Mouse (Mus musculus) T-helper 17 cell (primary cell): ENCODE data around the gene Map3k5.

Source experiments
- in situ Hi-C, 2 experiments: fragments of 300-600 bp; cut with MboI, MseI; formaldehyde crosslinking; loops; 1 replicate in 1 of 2; 2 replicates in 1 of 2; pipeline ENCODE4 v1.15.1; 2025; ENCODE audit warnings: high pct_unique_total_duplicates in 2 of 2

Gene Map3k5

GRCm38 (mm10) chr10:19934384-19935294 lies at the start of gene Map3k5:
Gene Map3k5 (plus strand): TSS chr10:19934472.
- in situ Hi-C loops = loop anchor here (5.0 kb wide), 2 partner anchors 43 to 138 kb away; no protein-coding TSS in a partner anchor

GRCm38 (mm10) chr10:19886249-19886648 lies 48.0 kb upstream of the Map3k5 start:
- in situ Hi-C loops = no loop called here

- in situ Hi-C loops = loop anchor here (5.0 kb wide), 2 partner anchors 183 to 188 kb away; no protein-coding TSS in a partner anchor
Observed at GRCm38 (mm10) chr10:19889908-19890307, 44.4 kb upstream of the Map3k5 start.

DNA sequence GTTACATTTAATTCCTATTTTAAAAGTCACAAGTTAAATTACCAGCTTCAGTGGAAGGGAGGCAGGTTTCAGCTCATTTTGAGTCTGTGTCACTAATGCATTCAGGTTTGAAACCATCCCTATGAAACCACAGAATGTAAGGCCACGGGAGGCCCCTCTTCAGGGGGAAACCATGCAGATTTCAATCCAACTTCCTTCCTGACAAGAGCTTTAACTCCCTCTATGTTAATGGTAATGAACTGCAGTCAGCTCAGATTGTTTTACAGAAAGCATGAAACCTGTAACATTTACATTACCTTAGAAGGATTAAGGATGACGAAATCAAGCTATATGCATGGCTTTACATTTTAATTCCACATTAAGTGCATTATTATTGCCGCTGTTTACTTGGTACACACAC lies 42.6 kb upstream of the Map3k5 start:
- in situ Hi-C loops = loop anchor here (5.0 kb wide), 2 partner anchors 184 to 189 kb away; no protein-coding TSS in a partner anchor

- in situ Hi-C loops = loop anchor here (5.0 kb wide), 2 partner anchors 186 to 191 kb away; no protein-coding TSS in a partner anchor
Observed at GRCm38 (mm10) chr10:19893146-19893545, 41.1 kb upstream of the Map3k5 start.

GRCm38 (mm10) chr10:19893976-19894375 lies 40.3 kb upstream of the Map3k5 start:
- in situ Hi-C loops = loop anchor here (5.0 kb wide), 2 partner anchors 187 to 192 kb away; no protein-coding TSS in a partner anchor

GRCm38 (mm10) chr10:19900191-19900590 lies 34.1 kb upstream of the Map3k5 start:
- in situ Hi-C loops = no loop called here

- in situ Hi-C loops = no loop called here
Observed at GRCm38 (mm10) chr10:19901992-19902391, 32.3 kb upstream of the Map3k5 start.

DNA sequence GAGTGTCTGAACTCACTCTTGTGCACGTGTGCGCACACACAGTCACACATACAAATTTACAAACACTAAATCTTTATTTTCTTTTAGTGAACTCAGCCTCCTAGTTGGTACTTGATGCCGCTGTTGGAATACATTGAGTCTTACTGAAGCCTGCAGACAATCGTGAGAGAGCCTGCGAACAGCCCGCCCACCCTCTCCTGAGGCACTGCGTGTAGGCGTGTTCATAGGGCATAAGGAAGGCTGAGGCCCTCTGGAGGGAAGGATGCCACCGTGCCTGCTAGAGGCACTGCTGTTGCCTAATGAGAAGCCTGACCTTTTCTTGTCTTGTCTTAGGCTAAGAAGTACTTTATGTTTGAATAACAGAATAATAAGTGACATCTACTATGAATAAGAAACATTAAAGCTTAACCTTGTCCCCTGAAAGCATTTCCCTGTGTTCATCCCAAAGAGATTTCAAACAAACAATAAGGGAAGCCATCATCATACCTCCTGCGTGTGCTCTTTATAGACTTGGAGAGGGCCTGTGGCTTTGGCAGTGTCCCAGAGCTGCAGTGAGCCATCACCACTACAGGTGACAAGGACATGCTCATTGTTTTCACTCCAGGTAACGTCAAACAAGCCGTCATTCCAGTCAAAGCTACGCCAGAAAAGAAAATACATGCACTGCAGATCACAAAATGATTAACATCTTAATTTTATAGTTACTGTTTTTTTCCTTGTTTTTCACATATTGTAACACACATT lies 30.0 kb upstream of the Map3k5 start:
- in situ Hi-C loops = no loop called here

GRCm38 (mm10) chr10:19907246-19907804 lies 26.9 kb upstream of the Map3k5 start, which contains the start of gene Pex7:
Gene Pex7 (minus strand): TSS chr10:19907689.
- in situ Hi-C loops = no loop called here

DNA sequence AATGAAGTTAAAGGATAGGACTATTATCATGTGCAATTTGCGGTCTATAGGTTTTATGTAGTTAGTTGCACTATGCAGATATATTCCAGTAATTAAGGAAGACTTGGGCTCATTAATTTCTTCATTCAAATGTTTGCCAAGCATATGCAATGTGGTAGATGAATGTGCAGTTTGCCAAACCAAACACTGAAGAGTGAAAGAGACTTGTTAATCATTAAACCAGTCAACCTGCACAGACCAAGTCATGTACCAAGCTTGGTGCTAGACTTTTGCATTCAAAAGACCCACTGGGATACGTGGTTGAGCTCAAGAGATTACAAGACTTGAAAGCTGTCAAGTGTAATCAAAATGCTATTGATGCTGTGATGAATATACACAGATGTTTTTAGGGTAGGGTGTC lies 26.2 kb upstream of the Map3k5 start:
- in situ Hi-C loops = no loop called here

DNA sequence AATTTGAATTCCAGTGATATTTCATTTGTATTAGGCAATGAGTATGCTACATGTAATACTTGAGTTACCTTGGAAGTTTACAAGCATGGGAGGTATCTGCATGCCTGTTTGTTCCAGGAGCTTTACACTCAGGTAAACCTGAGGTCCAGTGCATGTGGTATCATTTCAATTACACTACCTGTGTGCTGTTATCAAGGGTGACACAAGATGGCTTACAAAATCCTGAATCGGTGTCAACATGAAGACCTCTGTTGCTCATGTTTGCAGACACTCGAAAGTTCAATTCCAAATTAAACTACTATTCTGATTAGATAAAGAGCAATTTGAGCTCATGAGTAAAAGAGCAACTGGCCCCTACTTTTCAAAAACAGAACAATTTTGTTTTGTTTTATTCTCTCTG lies 23.8 kb upstream of the Map3k5 start:
- in situ Hi-C loops = loop anchor here in 1 of 2 experiments (10.0 kb wide), 1 partner anchor 154 kb away; no protein-coding TSS in a partner anchor

DNA sequence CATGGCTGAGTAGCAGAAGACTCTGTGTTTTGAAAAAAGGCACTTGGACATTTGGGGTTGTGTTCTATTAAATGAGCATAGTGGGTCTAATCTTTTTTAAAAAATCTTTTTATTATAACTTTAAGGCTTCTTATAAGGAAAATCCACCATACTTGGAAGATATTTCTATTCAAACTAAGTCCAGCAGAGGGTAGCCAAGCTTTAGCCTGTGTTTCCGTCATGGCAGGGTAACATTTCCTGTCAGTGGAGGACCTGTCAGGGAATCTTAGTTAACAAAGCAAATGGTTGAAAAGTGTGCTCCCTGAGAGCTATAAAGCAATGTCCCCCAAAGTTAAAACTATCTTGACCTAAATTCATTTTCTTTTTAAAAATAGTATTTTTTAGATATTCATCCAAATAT lies 22.7 kb upstream of the Map3k5 start:
- in situ Hi-C loops = loop anchor here in 1 of 2 experiments (10.0 kb wide), 1 partner anchor 153 kb away; no protein-coding TSS in a partner anchor

- in situ Hi-C loops = loop anchor here in 1 of 2 experiments (10.0 kb wide), 1 partner anchor 151 kb away; no protein-coding TSS in a partner anchor
Observed at GRCm38 (mm10) chr10:19913806-19914205, 20.5 kb upstream of the Map3k5 start.

DNA sequence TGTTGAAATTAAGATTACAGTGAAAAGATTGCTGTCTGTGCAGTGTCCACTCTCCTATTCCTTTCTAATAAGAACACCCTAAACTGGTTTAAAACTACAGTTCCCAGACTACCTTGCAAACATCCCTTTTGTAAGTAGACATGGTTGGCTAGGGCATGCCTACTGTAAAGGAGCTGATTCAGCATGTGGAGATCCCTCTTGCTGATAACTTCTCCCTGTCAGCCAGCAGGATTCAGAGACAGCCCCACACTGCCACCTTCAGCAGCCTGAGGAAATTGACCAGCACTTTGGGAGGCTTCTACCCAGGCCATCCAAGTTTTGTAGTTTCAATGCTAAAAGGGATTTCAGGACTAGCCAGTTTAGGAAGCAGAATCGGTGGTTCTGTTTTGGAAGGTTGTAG lies 19.0 kb upstream of the Map3k5 start:
- in situ Hi-C loops = loop anchor here in 1 of 2 experiments (10.0 kb wide), 1 partner anchor 150 kb away; no protein-coding TSS in a partner anchor

DNA sequence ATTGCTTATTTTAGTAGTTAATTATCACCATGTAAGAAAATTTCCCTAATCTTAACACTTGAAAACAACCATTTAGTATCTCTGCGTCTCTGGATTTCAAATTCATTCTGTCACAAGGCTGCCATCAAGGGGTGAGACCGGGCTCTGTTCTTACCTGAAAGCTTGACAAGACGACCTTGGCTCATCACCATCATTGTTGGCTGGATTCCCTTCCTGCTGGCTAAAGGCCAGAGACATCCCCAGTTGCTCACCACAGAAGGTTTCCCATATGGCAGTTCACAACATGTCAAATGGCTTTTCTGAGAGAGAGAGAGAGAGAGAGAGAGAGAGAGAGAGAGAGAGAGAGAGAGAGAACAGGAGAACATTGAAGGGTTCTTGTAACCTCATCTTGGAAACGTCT lies 11.9 kb upstream of the Map3k5 start:
- in situ Hi-C loops = no loop called here

- in situ Hi-C loops = no loop called here
Observed at GRCm38 (mm10) chr10:19924256-19924655, 10.0 kb upstream of the Map3k5 start.

DNA sequence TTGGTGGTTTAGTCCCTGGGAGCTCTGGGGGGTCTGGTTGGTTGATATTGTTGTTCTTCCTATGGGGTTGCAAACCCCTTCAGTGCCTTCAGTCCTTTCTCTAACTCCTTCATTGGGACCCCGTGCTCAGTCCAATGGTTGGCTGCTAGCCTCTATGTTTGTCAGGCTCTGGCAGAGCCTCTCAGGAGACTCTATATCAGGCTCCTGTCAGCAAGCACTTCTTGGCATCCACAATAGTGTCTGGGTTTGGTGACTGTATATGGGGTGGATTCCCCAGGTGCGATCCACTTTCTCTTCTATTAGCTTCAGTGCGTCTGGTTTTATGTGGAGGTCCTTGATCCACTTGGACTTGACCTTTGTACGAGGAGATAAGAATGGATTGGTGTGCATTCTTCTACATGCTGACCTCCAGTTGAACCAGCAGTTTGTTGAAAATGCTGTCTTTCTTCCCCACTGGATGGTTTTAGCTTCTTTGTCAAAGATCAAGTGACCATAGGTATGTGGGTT lies 7.8 kb upstream of the Map3k5 start:
- in situ Hi-C loops = loop anchor here in 1 of 2 experiments (5.0 kb wide), 1 partner anchor 96 kb away; no protein-coding TSS in a partner anchor

DNA sequence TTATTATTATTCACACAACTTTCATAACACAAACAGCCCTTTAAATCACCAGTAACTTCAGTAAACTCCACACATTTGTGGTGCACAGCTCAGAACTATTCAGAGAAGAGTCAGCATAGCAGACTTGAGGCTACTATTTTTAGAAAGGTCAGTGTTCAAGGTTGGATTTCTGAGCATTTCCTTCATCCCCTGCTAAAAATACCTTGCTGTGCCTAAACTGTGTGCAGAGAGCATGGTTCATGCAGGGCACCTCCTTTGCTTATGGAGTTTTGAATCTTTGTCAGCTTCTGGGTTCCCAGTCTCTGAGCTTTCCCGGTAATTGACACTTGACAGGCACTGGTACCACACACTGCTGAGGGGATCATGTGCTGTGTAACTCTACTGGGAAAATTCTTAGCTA lies 6.1 kb upstream of the Map3k5 start:
- in situ Hi-C loops = loop anchor here in 1 of 2 experiments (5.0 kb wide), 1 partner anchor 94 kb away; no protein-coding TSS in a partner anchor

GRCm38 (mm10) chr10:19932986-19933385 lies 1.3 kb upstream of the Map3k5 start:
- in situ Hi-C loops = loop anchor here in 1 of 2 experiments (5.0 kb wide), 1 partner anchor 139 kb away; no protein-coding TSS in a partner anchor
